Mouse (Mus musculus) heart, adult 8-10 months (tissue): ENCODE results near the gene Arhgap4. TPM values are rescaled to one million over a fixed set of nuclear protein-coding genes. Genes with fewer than 3 reads are reported as not detected.

ENCODE experiments used
- DNase-seq: peaks from one replicate; pipeline ENCODE4 v3.0.0; 2022; ENCODE audit warnings: low spot score
- total RNA-seq, 4 experiments: library from RNA; stranded (reverse); gene quantifications; 2 replicates each; pipeline ENCODE4 v1.2.4; 2022

Arhgap4 gene
- total RNA-seq, 4 experiments from 2014 or later, result 0.47 to 2.9 (median 1.3) TPM

- DNase-seq, result peak; percentile 90
Measured at GRCm38 (mm10) chrX:73914827-73915703, 6.6 kb downstream of the Arhgap4 start.

- no peak for DNase-seq
Measured at GRCm38 (mm10) chrX:73911588-73911987, 10.1 kb downstream of the Arhgap4 start.

- DNase-seq, result no peak
Measured at GRCm38 (mm10) chrX:73911156-73911555, 10.5 kb downstream of the Arhgap4 start.

GRCm38 (mm10) chrX:73910451-73910850 lies 11.2 kb downstream of the Arhgap4 start:
- no peak for DNase-seq

GRCm38 (mm10) chrX:73910049-73910448 lies 11.6 kb downstream of the Arhgap4 start:
- no peak for DNase-seq

- DNase-seq, result no peak
Measured at GRCm38 (mm10) chrX:73897959-73898358, 23.7 kb downstream of the Arhgap4 start.

GRCm38 (mm10) chrX:73895719-73896118 lies 26.0 kb downstream of the Arhgap4 start, which contains the start of gene L1cam:
L1cam (minus strand) TSS chrX:73896105.
- no peak for DNase-seq

GRCm38 (mm10) chrX:73892833-73893232 lies 28.8 kb downstream of the Arhgap4 start:
- no peak for DNase-seq

- DNase-seq, result no peak
Measured at GRCm38 (mm10) chrX:73891551-73892152, 30.0 kb downstream of the Arhgap4 start, which contains the start of gene Avpr2. Avpr2 (plus strand) TSS chrX:73892102.

GRCm38 (mm10) chrX:73881463-73881862 lies 40.2 kb downstream of the Arhgap4 start:
- DNase-seq, result no peak

- DNase-seq, result no peak
Measured at GRCm38 (mm10) chrX:73881036-73881427, 40.6 kb downstream of the Arhgap4 start.

GRCm38 (mm10) chrX:73880194-73881035 lies 41.3 kb downstream of the Arhgap4 start:
- DNase-seq, result no peak

- DNase-seq, result no peak
Measured at GRCm38 (mm10) chrX:73877014-73877413, 44.7 kb downstream of the Arhgap4 start.

GRCm38 (mm10) chrX:73875881-73876280 lies 45.8 kb downstream of the Arhgap4 start:
- no peak for DNase-seq

GRCm38 (mm10) chrX:73871956-73872355 lies 49.7 kb downstream of the Arhgap4 start:
- DNase-seq, result no peak

- no peak for DNase-seq
Measured at GRCm38 (mm10) chrX:73871474-73871873, 50.2 kb downstream of the Arhgap4 start.

- DNase-seq, result no peak
Measured at GRCm38 (mm10) chrX:73869334-73869733, 52.3 kb downstream of the Arhgap4 start.

GRCm38 (mm10) chrX:73867852-73868251 lies 53.8 kb downstream of the Arhgap4 start:
- DNase-seq, result no peak

- DNase-seq, result no peak
Measured at GRCm38 (mm10) chrX:73867256-73867655, 54.4 kb downstream of the Arhgap4 start.

GRCm38 (mm10) chrX:73864692-73865091 lies 57.0 kb downstream of the Arhgap4 start:
- DNase-seq, result no peak

- DNase-seq, result peak; percentile 11
Measured at GRCm38 (mm10) chrX:73855087-73855408, 66.6 kb downstream of the Arhgap4 start.
